Mouse (Mus musculus) CH12.LX (cell line): ENCODE measurements at regions not wholly inside any gene's neighbourhood (a gene's known extent, or its start where the extent isn't known, plus 50 kb on each side); places are given as distances from the start of the nearest gene placed in this dataset.

ENCODE experiments used
- DNase-seq: peaks from one replicate; pipeline ENCODE4 v3.0.0-alpha.2; 2013; ENCODE audit errors: extremely low read depth
- H3K27ac ChIP-seq: 2 replicates; pipeline ENCODE4 v1.5.1; 2012; ENCODE audit warnings: low read depth, mild to moderate bottlenecking, control low read depth, moderate library complexity; ENCODE audit not compliant: insufficient read depth
- H3K27me3 ChIP-seq: replicated peaks from 2 replicates; pipeline ENCODE3; 2012; ENCODE audit warnings: inconsistent platforms
- H3K36me3 ChIP-seq, 2 experiments: replicated peaks in 1 of 2; 2 replicates each; pipeline versions ENCODE3 to v1.6.1; 2012; ENCODE audit warnings: inconsistent platforms in 1 of 2, low read length in 1 of 2, mild to moderate bottlenecking in 1 of 2, mixed read lengths in 1 of 2, moderate library complexity in 1 of 2; ENCODE audit not compliant: control insufficient read depth in 1 of 2, insufficient read depth in 1 of 2
- H3K4me1 ChIP-seq, 2 experiments: 2 replicates each; pipeline ENCODE4 v1.6.1; 2012; ENCODE audit warnings: inconsistent platforms in 1 of 2, moderate library complexity in 1 of 2; ENCODE audit not compliant: insufficient read depth in 2 of 2, control insufficient read depth in 1 of 2
- H3K4me2 ChIP-seq: 2 replicates; pipeline ENCODE4 v1.6.1; 2012; ENCODE audit warnings: low read depth, mild to moderate bottlenecking, control low read depth; ENCODE audit not compliant: poor library complexity, insufficient read depth, severe bottlenecking
- H3K4me3 ChIP-seq, 3 experiments: fragments of 150-350 bp in 1 of 3; sonication (generic) in 1 of 3; replicated peaks in 1 of 3; 2 replicates each; pipeline versions ENCODE3 to v1.5.1; 2011 to 2012; ENCODE audit warnings: low read depth in 2 of 3, low read length in 2 of 3, mild to moderate bottlenecking in 2 of 3, moderate library complexity in 2 of 3, control low read depth in 1 of 3, improper control_type of control experiment in 1 of 3, inconsistent platforms in 1 of 3, mixed read lengths in 1 of 3; ENCODE audit not compliant: poor library complexity in 1 of 3
- H3K79me2 ChIP-seq: replicated peaks from 2 replicates; pipeline ENCODE4 v1.6.1; 2012; ENCODE audit warnings: mild to moderate bottlenecking, moderate library complexity; ENCODE audit not compliant: control insufficient read depth, poor library complexity, insufficient read depth, severe bottlenecking; ENCODE audit errors: extremely low read depth
- H3K9ac ChIP-seq: 2 replicates; pipeline ENCODE4 v1.6.1; 2012; ENCODE audit warnings: low read depth, mild to moderate bottlenecking, control low read depth, moderate library complexity; ENCODE audit not compliant: insufficient read depth
- H3K9me3 ChIP-seq: replicated peaks from 2 replicates; pipeline ENCODE3; 2012; ENCODE audit warnings: low read length, inconsistent platforms, mixed read lengths
- E2F4 ChIP-seq: IDR thresholded peaks from 2 replicates; pipeline ENCODE4 v1.6.1; 2011; ENCODE audit warnings: low read depth, low read length, improper control_type of control experiment; ENCODE audit not compliant: insufficient replicate concordance
- GABPA ChIP-seq: IDR thresholded peaks from 2 replicates; pipeline ENCODE4 v1.6.1; 2012; ENCODE audit warnings: low read depth, low read length, improper control_type of control experiment, inconsistent platforms; ENCODE audit not compliant: insufficient replicate concordance
- HCFC1 ChIP-seq: IDR thresholded peaks from 2 replicates; pipeline ENCODE4 v1.6.1; 2012; ENCODE audit warnings: low read depth, mild to moderate bottlenecking, inconsistent platforms, low read length, improper control_type of control experiment
- IRF4 ChIP-seq: IDR thresholded peaks from 2 replicates; pipeline ENCODE4 v1.6.1; 2014; ENCODE audit warnings: low read depth, mild to moderate bottlenecking, inconsistent platforms, low read length, improper control_type of control experiment
- NRF1 ChIP-seq: IDR thresholded peaks from 2 replicates; pipeline ENCODE4 v1.6.1; 2014; ENCODE audit warnings: low read depth, mild to moderate bottlenecking, inconsistent platforms, low read length, improper control_type of control experiment, moderate library complexity
- ZNF384 ChIP-seq: IDR thresholded peaks from 2 replicates; pipeline ENCODE4 v1.6.1; 2012; ENCODE audit warnings: low read depth, low read length, improper control_type of control experiment, inconsistent platforms
- dilution Hi-C: fragments of 300-500 bp; cut with MboI; formaldehyde crosslinking; loops from 2 replicates; pipeline ENCODE4 v1.14.3; 2020; ENCODE audit warnings: low sequenced_read_pairs; ENCODE audit not compliant: extremely low pct_unique_long_range_greater_than_20kb, extremely low pct_ligation_motif_present
- in situ Hi-C: fragments of 300-500 bp; cut with MboI; formaldehyde crosslinking; loops from 3 replicates; pipeline ENCODE4 v1.14.3; 2019; ENCODE audit warnings: low sequenced_read_pairs, low pct_ligation_motif_present, low pct_unique_long_range_greater_than_20kb, mixed read lengths

GRCm38 (mm10) chr1:96276646-96277045, 595.3 kb downstream of the Slco4c1 start:
- in situ Hi-C loops, result no loop called here
- dilution Hi-C loops, result no loop called here

More at GRCm38 (mm10) chr1:96276646-96277045, 595.3 kb downstream of the Slco4c1 start:
- no peaks in the 10 kb centered on the region for H3K27me3 ChIP-seq
- no peak for DNase-seq
- H3K4me1 ChIP-seq, result no peaks in the 10 kb centered on the region
- no peak overlapping the region for H3K9ac ChIP-seq
- TF ChIP-seq NRF1 (no peak), ZNF384 (no peak), HCFC1 (no peak), IRF4 (no peak), GABPA (no peak), E2F4 (no peak)
- no peaks in the 10 kb centered on the region for H3K9me3 ChIP-seq
- H3K4me3 ChIP-seq, result no peak overlapping the region
- H3K4me2 ChIP-seq, result no peak overlapping the region
- H3K27ac ChIP-seq, result no peak overlapping the region
- H3K79me2 ChIP-seq, result no peaks in the 10 kb centered on the region
- H3K36me3 ChIP-seq, result no peaks in the 10 kb centered on the region
